Mouse (Mus musculus): ENCODE data around the gene Rhpn2.
"Not testable (repeated sequence)": the region's sequence is repeated elsewhere in the genome, so short reads cannot be mapped to it uniquely, and the experiment has no call there.

The Rhpn2 gene

DNA sequence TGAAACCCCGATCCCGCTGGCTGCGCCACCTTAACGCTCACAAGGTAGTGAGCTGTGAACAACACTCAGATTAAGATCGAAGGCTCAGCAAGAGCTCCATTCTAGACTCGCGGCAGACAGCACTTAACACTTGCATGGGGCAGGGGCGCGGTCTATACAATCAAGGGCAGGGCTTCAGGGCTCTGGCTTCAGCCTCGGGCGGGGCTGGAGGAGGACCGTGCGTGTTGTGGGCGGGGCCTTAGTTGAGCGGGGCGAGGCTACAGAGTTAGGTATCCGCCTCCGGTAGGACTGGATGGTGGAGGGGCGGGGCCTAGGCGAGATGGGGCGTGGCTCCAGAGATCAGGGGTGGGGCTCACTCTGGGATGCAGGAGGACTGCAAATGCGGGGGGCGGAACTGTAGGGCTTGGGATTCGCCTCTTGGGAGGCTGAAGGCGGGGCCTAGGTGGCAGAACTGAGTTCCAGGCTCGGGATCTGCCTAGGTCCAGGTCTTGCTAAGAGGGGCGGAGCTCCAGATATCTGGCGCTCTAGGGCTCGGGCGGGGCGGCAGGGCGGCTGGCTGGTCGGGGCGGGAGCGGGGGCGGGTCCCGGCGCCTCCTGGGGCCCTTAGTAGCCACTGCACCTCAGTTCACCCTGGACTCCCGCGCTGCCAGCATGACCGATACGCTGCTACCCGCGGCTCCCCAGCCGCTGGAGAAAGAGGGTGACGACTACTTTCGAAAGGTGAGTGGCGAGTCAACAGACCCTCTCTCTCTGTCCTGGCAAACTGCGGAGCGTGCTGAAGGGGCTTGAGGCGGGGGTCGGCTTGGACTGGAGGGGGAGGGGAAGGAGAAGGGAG lies at the start of gene Rhpn2:
Gene Rhpn2 (plus strand): TSS at position 479 of the 835 bp plus-strand sequence.
- peak; percentile 100 for DNase-seq

GRCm38 (mm10) chr7:35293464-35293863 lies 40.5 kb upstream of the Rhpn2 start:
- DNase-seq = peak; percentile 11 to 24

DNA sequence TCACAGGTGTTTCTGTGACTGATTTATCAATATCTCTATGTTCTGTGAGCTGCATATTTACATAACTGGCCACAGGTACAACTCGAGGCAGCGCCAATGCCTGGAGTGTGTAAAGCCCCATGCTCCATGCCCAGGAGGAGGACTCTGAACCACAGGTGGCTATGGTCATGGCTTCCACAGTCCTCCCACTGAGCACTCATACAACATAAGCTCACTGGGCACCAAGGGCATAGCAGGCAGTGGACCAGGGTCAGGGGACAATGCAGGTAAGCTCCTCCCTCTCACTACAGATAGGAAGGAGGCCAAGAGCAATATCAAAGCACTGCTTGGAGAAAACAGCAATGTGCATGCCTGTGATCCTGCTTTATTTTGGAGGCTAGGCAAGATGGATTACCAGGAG lies 38.3 kb upstream of the Rhpn2 start:
- no peak for DNase-seq

DNA sequence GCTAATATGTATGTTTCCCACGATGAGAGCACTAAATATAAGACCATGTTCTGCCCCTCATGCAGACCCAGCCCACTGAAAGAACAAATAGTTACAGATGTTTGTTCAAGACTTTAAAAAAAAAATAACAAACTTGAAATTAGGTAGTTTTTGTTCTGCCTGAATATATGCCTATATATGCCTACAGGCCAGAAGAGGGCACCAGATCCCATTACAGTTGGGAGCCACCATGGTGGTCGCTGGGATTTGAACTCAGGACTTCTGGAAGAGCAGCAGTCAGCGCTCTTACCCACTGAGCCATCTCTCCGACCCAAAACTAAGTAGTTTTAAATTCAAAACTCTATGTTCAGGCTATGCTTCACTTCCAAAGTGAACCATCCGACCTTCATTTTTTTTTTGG lies 36.1 kb upstream of the Rhpn2 start:
- DNase-seq = no peak

- peak in 1 of 2 experiments; percentile 17 for DNase-seq
These were observed 34.3 kb upstream of the Rhpn2 start for GRCm38 (mm10) chr7:35299656-35300055.

- DNase-seq = no peak
These were observed 33.2 kb upstream of the Rhpn2 start for GRCm38 (mm10) chr7:35300792-35301191.

DNA sequence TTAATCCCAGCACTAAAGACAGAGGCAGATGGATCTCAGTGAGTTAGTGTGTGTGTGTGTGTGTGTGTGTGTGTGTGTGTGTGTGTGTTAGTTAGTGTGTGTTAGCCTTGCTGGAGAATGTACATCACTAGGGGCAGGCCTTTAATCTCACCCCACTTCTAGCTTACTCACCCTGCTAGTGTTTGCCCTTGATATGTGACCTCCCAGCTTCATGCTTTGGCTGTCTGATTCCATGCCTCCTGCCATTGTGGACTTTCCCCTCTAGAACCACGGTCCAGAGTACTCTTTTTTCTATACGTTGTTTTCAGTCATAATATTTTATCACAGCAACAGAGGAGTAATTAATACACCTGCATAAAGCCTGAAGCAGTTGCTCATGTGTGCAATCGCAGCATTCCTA lies 22.8 kb upstream of the Rhpn2 start:
- no peak for DNase-seq

GRCm38 (mm10) chr7:35314156-35314555 lies 19.8 kb upstream of the Rhpn2 start:
- no peak for DNase-seq

- DNase-seq = peak; percentile 97 to 98
These were observed 16.0 kb upstream of the Rhpn2 start, which contains the start of gene Gpatch1 for GRCm38 (mm10) chr7:35317729-35318609. Gene Gpatch1, minus strand, starts transcription at chr7:35318440.

DNA sequence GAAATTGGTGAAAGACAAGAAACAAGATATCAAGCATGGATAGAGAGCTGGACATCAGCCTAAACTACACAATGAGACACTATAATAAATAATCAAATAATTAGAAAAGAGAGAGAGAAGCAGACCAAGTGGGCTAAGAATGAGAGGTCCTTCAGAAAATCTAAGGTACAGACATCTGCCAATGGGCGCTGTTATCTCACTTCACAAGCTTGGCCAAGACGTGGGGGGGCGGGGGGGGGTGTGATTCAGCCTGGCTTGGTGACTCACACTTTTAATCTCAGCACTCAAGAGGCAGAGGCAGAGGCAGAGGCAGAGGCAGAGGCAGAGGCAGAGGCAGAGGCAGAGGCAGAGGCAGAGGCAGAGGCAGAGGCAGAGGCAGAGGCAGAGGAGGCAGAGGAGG lies 14.7 kb upstream of the Rhpn2 start:
- not testable (repeated sequence) for DNase-seq

GRCm38 (mm10) chr7:35319755-35320154 lies 14.2 kb upstream of the Rhpn2 start:
- no peak for DNase-seq

- DNase-seq = no peak
These were observed 11.8 kb upstream of the Rhpn2 start for GRCm38 (mm10) chr7:35322161-35322560.

GRCm38 (mm10) chr7:35322732-35323420 lies 11.1 kb upstream of the Rhpn2 start:
- peak; percentile 16 to 24 for DNase-seq

- DNase-seq = no peak
These were observed 2.4 kb upstream of the Rhpn2 start for GRCm38 (mm10) chr7:35331590-35331989.

DNA sequence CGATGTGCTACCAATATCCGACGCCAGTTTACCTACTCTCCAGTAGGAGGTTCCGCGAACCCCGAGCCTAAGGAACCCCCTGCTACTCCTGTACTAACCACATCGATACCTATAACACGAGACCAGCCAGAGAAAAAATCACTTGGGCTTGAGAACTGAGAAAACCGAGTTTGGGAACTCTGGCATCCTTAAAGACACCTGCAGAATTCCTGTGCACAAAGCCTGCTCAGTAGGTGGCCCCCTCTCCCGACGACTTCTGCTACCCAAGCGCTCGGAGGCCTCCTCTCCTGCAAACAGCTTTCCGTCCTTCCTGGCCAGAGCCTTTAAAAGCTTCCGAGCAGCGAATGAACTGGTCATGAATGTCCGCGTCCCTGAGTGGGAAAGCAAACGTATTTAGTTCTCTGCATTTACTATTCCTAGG lies 729 bp upstream of the Rhpn2 start:
- DNase-seq = peak in 1 of 2 experiments; percentile 53

DNA sequence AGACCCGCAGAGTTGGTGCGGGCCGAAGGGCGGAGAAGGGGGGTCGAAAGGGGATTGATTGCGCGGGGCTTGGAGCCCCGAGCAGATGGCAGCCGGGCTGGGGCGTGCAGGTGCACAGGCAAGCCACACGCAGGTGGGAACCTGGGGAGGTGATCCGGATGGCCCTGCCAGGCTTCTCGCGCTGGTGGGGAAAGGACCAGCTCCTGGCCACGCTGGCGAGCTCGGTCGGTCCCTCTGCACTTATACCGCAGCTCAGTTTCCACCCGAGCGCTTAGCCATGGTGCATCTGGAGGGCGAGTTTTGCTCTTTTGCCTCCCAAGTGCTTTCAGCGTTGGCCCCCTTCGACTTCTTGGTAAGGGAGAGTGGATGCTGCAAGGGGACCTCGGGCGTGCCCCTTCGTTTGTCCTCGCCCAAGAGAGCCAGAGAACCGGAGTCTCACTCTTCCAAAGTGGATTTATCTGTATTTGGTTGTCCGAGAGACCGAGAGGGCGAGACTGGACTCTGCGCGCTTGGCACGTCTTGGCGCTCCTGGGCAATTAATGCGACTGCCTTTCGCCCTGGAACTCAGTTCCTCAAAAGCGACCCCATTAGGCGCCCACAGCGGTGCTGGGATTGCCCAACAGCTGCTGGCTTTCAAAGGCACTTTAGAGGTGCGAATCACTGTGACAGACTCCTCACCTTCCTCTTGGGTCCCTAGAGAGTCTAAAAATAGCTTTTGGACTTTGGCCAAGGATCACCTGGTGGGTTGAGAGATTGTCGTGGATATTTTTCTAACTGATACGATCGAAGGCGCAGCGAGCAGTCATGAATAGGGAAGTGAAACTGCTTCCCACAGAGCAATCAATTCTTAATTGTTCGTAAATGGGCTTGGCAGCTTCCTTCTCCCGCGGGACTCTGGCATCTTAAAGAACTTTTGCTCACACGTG lies 820 bp downstream of the Rhpn2 start:
- peak; percentile 47 to 60 for DNase-seq

DNA sequence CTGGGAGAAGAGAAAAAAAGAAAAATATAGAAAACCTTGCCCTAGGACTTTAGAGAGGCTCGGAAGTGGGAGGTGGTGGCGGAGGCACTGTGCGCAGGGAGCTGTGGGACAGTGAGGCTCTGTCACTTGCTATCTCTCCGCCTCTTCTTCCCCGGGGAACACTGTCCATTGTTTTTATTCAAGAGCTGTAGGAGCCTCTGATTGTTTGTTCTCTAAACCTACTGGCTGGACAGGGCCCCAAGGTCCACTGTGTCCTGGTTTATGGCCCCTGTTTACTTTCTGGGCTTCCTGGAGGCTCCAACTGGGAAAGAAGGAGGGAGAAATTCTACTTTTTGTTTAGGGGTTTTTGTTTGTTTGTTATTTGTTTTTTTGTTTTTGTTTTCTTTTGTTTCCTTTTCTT lies 6.2 kb downstream of the Rhpn2 start:
- DNase-seq = no peak

GRCm38 (mm10) chr7:35341282-35341681 lies 7.3 kb downstream of the Rhpn2 start:
- peak; percentile 47 to 61 for DNase-seq

- no peak for DNase-seq
These were observed 8.5 kb downstream of the Rhpn2 start for GRCm38 (mm10) chr7:35342498-35342897.

GRCm38 (mm10) chr7:35344785-35345330 lies 10.9 kb downstream of the Rhpn2 start:
- no peak for DNase-seq

GRCm38 (mm10) chr7:35347918-35348700 lies 14.1 kb downstream of the Rhpn2 start:
- no peak for DNase-seq

Data from cerebellum, postnatal 14 days (tissue).